Mouse (Mus musculus) embryo, embryonic 10 days (tissue): ENCODE results near the gene Lrrn4.
A peak's percentile ranks its signal among the peaks of the same experiment; 100 is the strongest.

ENCODE experiments used
- DNase-seq: peaks from one replicate; pipeline ENCODE4 v3.0.0-alpha.2; 2015; ENCODE audit warnings: low spot score

Lrrn4 gene

DNA sequence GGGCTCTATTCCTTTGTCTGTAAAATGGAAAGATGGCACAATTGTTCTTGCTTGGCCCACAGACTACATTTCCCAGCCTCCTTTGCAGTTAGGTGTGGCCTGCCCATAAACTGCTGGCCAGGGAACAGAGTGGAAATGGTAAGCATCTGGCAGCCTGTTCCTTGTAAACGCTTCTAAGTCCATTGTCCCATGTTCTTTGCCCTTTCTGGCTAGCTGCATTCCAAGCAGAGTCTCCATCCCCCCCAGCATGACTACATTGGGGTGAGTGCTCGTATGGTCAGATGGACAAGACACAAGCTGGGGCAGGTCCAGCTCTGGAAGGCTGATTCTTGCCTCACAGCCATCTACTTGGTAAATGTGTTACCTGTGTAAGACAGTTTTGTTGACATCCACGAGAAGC lies 9.0 kb downstream of the Lrrn4 start:
- DNase-seq, result no peak

DNA sequence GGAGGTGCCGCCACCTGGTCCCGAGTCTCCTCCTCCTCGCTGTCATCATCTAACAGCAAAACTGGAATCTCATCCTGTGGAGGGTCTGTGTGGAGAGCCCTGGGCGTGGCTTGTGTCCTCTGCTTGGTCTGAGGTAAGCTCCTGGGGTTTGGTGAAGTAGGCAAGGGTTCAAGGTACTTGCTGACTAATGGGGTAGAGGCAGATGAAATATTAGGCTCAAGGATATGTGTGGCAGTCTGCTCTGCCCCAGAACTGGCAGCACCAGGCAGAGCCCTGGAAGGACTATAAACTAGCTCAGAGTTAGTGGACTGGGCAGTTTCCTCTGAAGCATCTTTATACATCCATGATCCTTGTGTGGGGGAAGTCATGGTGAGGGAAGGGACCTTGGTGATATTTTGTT lies 10.4 kb downstream of the Lrrn4 start:
- no peak for DNase-seq

DNA sequence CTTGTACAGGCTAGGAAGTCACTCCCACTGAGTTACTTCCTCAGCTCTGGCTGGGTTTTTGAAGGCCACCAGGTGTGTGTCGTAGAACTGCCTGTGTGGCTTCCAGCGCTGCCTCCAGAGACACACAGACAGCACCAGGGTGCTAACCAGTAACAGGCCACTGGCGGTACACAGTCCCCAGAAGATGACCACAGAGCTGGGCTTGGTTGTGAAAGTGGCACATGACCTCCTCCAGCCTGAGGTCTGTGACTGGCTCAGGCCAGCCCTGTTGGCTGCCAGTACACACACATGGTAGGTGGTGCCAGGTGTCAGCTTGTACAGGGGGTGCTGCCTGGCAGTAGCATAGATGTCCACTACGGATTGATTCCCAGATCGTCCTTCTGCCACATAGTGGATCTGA lies 11.0 kb downstream of the Lrrn4 start:
- DNase-seq, result no peak

DNA sequence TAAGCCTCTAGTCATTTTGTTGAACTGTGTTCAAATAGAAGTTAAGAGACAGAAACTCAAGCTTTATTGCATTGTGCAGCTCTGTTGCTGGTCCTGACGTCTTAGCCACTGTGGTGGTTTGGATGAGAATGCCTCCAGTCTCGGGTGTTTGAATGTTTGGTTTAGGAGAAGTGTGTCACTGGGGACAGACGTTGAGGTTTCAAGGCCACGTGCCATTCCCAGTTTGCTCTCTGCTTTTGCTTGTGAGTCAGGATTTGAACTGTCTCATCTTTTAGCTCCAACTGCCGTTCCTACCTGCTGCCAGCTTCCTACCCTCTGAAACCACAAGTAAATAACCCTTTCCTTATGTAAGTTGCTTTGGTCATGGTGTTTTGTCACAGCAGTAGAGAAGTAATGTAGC lies 13.2 kb downstream of the Lrrn4 start:
- no peak for DNase-seq

DNA sequence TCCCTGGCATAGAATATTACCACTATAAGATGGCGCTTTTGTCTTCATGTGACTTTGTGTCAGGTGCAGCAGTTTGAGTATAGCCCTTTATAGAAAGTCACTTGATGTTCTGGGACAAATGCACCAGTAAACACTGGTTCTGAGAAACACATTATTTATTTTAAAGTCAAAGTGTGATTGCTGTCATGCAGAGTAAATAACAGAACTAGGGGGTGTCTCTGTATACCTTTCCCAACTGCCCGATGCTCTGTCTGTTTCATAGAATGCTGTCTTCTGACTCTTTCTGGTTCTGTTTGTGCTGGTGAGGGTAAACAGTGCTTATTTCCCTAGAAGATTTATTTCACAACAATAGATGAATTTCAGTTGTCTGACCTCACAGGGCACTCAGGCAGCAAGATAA lies 17.4 kb downstream of the Lrrn4 start:
- DNase-seq, result no peak

DNA sequence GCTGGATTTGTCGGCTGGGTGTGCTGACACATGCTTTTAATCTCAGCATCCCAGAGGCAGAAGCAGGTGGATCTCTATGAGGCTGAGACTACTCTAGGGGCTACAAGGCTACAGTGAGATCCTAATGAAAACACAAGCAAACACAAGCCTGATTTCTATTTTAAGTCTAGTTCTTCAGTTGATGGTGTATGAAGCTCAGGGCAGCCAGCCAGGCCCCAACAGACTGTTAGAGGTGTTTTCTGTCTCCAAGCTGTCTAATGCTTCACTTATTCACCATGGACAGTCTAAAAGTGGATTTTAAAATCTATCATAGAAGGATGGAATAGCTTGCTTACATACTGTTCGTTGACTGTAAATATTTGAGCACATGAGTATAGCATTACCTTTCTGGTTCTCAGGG lies 19.2 kb downstream of the Lrrn4 start:
- no peak for DNase-seq

DNA sequence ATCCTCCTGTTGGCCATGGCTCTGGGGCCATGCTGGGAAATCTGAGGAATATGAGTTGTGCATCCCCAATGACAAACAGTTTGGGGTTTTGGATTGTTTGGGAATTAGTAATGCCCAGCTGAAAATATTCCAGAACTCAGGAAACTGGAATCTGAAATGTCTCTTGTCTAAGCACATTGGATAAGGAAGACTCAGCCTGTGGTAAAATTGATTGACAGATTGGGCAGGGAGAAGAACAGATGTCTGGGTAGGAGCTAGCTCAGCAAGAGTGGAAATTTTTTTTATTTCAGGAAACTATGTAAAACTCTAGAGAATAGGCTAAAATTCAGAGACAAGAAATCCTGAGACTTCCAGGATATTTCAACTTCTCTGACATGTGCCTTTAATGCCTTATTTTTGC lies 20.3 kb downstream of the Lrrn4 start:
- no peak for DNase-seq

DNA sequence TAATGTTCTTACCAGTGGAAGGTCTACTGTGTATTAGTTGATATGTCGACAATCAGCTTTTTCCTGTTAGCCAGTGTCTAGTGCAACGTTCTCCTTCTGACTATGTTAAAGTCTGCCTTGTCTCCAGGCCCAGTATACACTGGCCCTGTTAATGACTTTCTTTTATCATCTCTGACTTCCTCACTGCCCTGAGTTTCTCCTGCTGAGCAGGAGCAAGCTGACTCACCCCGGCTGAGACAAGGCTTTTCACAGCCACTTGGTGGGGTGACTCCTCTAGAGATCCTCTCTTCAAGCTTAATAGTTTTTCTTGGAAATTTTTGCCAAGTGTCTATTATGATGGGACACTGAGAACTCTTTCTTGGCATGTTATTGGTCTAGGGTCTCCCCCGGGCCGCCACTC lies 24.4 kb downstream of the Lrrn4 start:
- DNase-seq, result no peak

DNA sequence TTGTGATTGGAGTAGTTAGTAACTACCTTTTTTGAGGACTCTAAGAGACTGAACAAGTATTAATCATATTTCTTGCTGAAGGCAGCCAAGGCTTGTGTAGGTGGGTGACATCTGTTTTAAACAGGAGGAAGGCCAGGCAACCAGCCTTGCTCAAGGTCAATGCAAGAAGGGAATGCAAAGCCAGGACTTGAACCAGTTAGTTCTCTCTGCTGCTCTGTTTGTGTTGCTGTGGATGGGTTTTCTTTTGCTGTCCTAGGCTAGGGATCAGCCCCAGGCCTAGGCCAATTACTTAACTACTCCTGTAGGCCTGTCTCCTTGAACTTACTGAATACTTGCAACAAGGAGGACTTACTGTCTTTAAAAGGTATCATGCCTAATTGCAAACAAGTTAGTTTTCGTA lies 27.6 kb downstream of the Lrrn4 start:
- no peak for DNase-seq

DNA sequence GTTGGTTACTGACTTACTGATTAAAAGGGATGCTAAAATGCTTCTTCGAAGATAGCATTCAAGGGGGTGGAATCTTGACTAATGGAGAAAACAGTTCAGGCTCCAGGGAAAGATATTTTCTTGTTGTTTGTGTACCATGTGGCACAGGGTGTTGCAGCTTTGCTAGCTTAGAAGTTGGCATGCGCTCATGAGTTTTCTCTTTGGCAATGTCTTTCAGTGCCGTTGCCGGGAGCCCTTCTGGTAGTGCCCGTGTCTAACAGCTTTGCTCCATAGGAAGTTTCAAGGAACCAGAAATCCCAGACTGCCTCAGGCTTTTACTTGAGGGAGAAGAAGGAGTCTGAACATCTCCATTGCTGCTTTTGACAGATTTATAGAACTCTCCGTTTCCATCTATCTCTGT lies 31.6 kb downstream of the Lrrn4 start:
- no peak for DNase-seq

DNA sequence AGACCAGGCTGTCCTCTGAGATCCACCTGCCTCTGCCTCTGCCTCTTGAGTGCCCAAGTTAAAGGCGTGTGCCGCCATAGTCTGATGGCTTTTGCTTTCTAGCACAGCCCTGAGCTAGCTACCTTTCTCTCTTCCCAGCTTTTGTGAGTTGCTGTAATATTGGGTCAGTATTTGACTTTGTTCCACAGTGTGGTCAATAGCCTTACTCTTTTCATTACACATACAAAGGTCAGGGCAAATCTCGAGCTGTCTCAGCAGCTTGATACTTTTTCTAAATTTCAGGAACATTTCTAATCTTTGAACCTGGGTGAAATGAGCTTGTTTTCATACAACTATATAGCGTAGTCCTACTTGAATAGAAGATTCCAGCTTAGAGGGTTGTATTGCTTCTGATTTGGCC lies 32.3 kb downstream of the Lrrn4 start:
- no peak for DNase-seq

DNA sequence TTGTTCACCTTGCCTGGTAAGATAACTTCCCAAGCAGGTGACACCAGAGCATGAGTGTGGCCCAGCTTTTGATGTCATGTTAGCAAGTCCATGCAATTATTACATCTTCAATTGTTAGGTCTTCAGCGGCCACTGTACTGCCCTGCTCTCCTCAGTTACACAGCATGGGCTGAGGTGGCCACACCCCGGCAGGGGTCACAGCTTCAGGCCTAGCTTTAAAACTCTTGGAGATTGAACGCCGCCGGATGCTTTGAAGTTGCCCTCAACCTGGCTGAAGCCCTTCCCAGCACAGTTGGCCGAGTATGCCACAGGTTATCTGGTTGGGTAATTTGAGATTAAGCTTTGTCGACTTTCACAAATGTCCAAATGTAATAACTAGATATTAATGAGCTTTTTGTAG lies 33.1 kb downstream of the Lrrn4 start:
- DNase-seq, result peak; percentile 6

DNA sequence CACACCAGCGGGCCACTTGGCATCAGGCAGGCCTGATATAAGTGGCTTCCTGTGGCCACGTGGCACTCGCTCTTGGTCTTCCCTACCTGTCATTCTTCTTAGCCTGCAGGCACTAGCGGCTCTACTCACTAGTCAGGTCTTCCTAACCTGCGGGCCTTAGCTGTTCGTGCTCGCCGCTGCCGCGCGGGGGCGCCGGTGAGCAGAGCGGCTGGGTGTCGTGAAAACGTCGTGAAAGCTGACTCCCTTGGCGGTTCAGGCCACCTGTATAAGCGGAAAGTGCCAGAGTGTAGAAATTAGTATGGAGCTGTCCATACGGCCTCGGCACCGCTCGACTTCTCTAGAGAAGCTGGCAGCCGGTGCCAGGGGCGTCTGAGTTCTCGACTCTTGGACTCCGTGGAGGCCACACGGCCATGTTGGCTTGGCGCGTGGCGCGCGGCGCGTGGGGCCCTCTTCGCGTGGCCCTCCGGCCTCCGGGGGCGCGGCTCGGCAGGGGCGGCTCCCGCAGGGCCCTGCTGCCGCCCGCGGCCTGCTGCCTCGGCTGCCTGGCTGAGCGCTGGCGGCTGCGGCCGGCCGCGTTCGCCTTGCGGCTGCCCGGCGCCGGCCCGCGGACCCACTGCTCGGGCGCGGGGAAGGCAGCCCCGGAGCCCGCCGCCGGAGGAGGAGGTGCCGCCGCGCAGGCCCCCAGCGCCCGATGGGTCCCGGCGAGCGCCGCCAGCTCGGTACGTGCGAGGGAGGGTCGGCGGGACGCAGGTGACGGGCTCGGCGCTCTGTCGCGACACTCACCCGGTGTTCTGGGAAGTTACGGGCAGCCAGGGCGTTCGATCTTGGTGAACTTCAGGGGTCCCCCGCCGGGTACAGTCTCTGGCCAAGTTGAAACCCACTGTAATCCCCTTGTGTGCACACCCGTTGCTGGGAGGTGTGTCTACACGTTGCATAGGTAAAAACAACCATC lies 34.0 kb downstream of the Lrrn4 start, which contains the start of gene Crls1:
TSS of gene Crls1 (plus strand) at position 260 of the 952 bp plus-strand sequence.
- DNase-seq, result peak; percentile 96

DNA sequence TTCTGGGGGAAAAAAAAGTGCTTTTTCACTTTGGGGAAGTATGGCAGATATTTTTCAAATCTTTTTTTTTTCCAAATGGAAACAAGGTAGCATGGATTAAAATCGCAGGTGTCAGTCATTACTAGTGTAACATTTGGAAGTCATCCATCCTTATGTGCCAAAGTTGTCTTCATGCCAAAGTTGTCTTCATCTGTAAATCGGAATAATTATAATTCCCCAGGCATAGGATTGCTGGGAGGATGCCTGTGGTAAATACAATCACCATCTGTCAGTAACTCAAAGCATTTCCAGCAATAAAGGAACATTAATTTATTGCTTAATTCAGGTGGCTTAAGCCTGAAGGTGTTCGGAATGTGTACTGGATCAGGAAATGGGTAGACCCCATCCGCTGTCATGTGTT lies 39.6 kb downstream of the Lrrn4 start:
- DNase-seq, result no peak
